Mouse (Mus musculus) G1E (cell line): ENCODE data around the gene Pgd. TPM values are rescaled to one million over a fixed set of nuclear protein-coding genes. Genes with fewer than 3 reads are reported as not detected.

Experiments
- ATAC-seq: 2 replicates; pipeline ENCODE4 v1.8.0; 2016; ENCODE audit warnings: mild to moderate bottlenecking; ENCODE audit not compliant: insufficient number of reproducible peaks, poor library complexity, low FRiP score, severe bottlenecking; ENCODE audit errors: extremely low read depth
- DNase-seq: peaks from one replicate; pipeline ENCODE4 v3.0.0; 2012; ENCODE audit warnings: low spot score
- H3K27me3 ChIP-seq: 2 replicates; pipeline ENCODE4 v1.6.1; 2012; ENCODE audit warnings: mild to moderate bottlenecking, low read length, inconsistent platforms; ENCODE audit not compliant: insufficient read depth
- H3K36me3 ChIP-seq: replicated peaks from 2 replicates; pipeline ENCODE3; 2012; ENCODE audit warnings: mild to moderate bottlenecking, inconsistent platforms
- H3K4me1 ChIP-seq: 2 replicates; pipeline ENCODE4 v1.6.1; 2012; ENCODE audit warnings: low read depth, low read length, inconsistent platforms, mixed read lengths; ENCODE audit not compliant: insufficient read depth
- H3K4me3 ChIP-seq: 2 replicates; pipeline ENCODE4 v1.5.1; 2012; ENCODE audit warnings: low read depth, mild to moderate bottlenecking, inconsistent platforms, low read length, moderate library complexity, mixed read lengths
- H3K9me3 ChIP-seq: replicated peaks from 2 replicates; pipeline ENCODE4 v1.6.1; 2012; ENCODE audit warnings: inconsistent platforms
- CTCF ChIP-seq: IDR thresholded peaks from 2 replicates; pipeline ENCODE4 v1.5.1; 2012; ENCODE audit warnings: low read depth, low read length, inconsistent platforms, mixed read lengths
- GATA1 ChIP-seq: IDR thresholded peaks from 2 replicates; pipeline ENCODE4 v1.6.1; 2012; ENCODE audit warnings: borderline replicate concordance, low read length, inconsistent platforms, mixed read lengths
- GATA2 ChIP-seq: IDR thresholded peaks from 2 replicates; pipeline ENCODE4 v1.6.1; 2012; ENCODE audit warnings: low read depth, low read length, inconsistent platforms, borderline replicate concordance
- POLR2AphosphoS5 ChIP-seq: IDR thresholded peaks from 2 replicates; pipeline ENCODE4 v1.6.1; 2012; ENCODE audit warnings: low read depth, low read length, inconsistent platforms; ENCODE audit not compliant: insufficient replicate concordance
- TAL1 ChIP-seq: conservative IDR thresholded peaks from 2 replicates; pipeline ENCODE4 v1.6.1; 2012; ENCODE audit warnings: low read depth, low read length, inconsistent platforms, mixed read lengths
- polyA plus RNA-seq: library from polyadenylated mRNA; stranded (reverse); fragments of >175 nt; gene quantifications from 2 replicates; pipeline ENCODE4 v1.2.3, GENCODE M21; 2012
- total RNA-seq, 2 experiments: library from RNA; stranded (forward) in 1 of 2; stranded (reverse) in 1 of 2; fragments of 200-1000 nt in 1 of 2; fragments of >200 nt in 1 of 2; fragmentation: Nextera tagmentation in 1 of 2; gene quantifications; 2 replicates each; pipeline ENCODE4 v1.2.3; 2014 to 2017

Gene Pgd
- total and polyA plus RNA-seq, 3 experiments = 53.1 to 171 (median 68.0) TPM

GRCm38 (mm10) chr4:149133395-149133794, 33.2 kb downstream of the Pgd start:
- H3K4me3 ChIP-seq = no peak overlapping the region
- no peak for ATAC-seq

GRCm38 (mm10) chr4:149131789-149132565, 34.6 kb downstream of the Pgd start:
- H3K4me3 ChIP-seq = no peak overlapping the region
- no peak for DNase-seq

More at GRCm38 (mm10) chr4:149133395-149133794, 33.2 kb downstream of the Pgd start:
- 0 out of 2 replicates have a peak, but pooled peaks cover 1% of the 10 kb centered on the region for H3K27me3 ChIP-seq
- H3K36me3 ChIP-seq = peaks cover 59% of the 10 kb centered on the region
- DNase-seq = no peak
- no peak for TF ChIP-seq CTCF
- TF ChIP-seq POLR2AphosphoS5 = no peak
- no peak for TF ChIP-seq GATA1
- no peak for TF ChIP-seq GATA2
- no peaks in the 10 kb centered on the region for H3K9me3 ChIP-seq
- H3K4me1 ChIP-seq = peaks cover 17% of the 10 kb centered on the region

GRCm38 (mm10) chr4:149131021-149131752, 35.4 kb downstream of the Pgd start:
- ATAC-seq = no peak
- TF ChIP-seq GATA2 (no peak), GATA1 (no peak)
- peaks cover 6% of the 10 kb centered on the region for H3K4me1 ChIP-seq

More at GRCm38 (mm10) chr4:149131789-149132565, 34.6 kb downstream of the Pgd start:
- H3K27me3 ChIP-seq = no peaks in the 10 kb centered on the region
- H3K36me3 ChIP-seq = peaks cover 73% of the 10 kb centered on the region
- no peaks in the 10 kb centered on the region for H3K9me3 ChIP-seq
- no peak for TF ChIP-seq GATA2
- TF ChIP-seq CTCF = no peak
- no peak for TF ChIP-seq TAL1
- no peak for TF ChIP-seq POLR2AphosphoS5
- TF ChIP-seq GATA1 = no peak
- ATAC-seq = no peak
- H3K4me1 ChIP-seq = peaks cover 14% of the 10 kb centered on the region

DNA sequence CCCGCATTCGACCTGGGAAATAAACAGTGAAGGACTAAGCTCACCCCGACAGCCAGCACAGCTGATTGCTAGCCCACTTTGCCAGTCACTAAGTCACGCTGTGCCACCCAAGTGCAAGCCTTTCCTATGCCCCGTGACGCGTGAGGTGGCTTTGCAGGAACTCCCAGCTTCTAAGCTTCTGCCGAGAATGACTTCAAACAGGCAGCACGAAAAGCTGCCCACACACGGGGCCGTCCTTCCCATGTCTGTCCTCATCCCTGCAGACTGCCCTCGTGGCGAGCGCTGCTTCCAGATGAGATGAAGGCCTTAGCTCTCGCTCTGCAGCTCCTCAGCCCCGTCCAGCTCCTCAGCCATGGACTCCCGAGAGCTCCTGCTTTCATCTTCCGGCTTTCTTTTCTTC, 38.1 kb downstream of the Pgd start:
- no peak for TF ChIP-seq CTCF
- no peak for TF ChIP-seq GATA1
- TF ChIP-seq GATA2 = no peak
- no peak for TF ChIP-seq TAL1
- TF ChIP-seq POLR2AphosphoS5 = no peak
- Histone ChIP-seq H3K4me1 (peaks cover 1% of the 10 kb centered on the region), H3K36me3 (peaks cover 92% of the 10 kb centered on the region), H3K9me3 (no peaks in the 10 kb centered on the region), H3K4me3 (no peak overlapping the region), H3K27me3 (no peaks in the 10 kb centered on the region)
- no peak for DNase-seq
- ATAC-seq = no peak

More at GRCm38 (mm10) chr4:149131021-149131752, 35.4 kb downstream of the Pgd start:
- H3K27me3 ChIP-seq = no peaks in the 10 kb centered on the region
- H3K36me3 ChIP-seq = peaks cover 81% of the 10 kb centered on the region
- no peak for DNase-seq
- H3K9me3 ChIP-seq = no peaks in the 10 kb centered on the region
- H3K4me3 ChIP-seq = no peak overlapping the region

DNA sequence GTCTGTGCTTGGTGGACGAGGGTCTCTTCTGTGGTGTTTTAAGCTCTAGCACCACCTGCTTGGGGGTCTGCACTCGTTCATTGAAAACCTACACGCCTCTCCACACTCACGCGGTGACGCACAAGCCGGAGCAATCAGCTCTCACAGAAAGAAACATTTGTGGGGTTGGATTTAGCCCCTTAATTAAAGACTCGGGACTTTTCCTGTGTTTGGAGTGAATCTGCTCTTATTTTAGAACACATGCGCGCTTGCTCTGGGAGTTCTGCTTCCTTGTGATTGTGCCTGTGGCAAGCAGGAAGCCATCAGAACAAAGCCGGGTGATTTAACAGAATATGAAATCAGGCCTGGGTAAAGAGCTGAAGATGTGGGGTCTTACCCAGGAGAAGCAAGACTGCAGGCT, 39.9 kb downstream of the Pgd start, which contains the start of gene Cort:
Gene Cort (minus strand): TSS at position 101 of the 400 bp plus-strand sequence.
- no peak for TF ChIP-seq TAL1
- no peak for TF ChIP-seq POLR2AphosphoS5
- no peak for TF ChIP-seq CTCF
- peaks cover 88% of the 10 kb centered on the region for H3K36me3 ChIP-seq
- H3K4me1 ChIP-seq = no peaks in the 10 kb centered on the region; the same call in 1 of the 2 replicates
- no peaks in the 10 kb centered on the region for H3K27me3 ChIP-seq
- ATAC-seq = no peak
- H3K4me3 ChIP-seq = no peak within 1 kb of the TSS
- DNase-seq = no peak
- no peaks in the 10 kb centered on the region for H3K9me3 ChIP-seq

DNA sequence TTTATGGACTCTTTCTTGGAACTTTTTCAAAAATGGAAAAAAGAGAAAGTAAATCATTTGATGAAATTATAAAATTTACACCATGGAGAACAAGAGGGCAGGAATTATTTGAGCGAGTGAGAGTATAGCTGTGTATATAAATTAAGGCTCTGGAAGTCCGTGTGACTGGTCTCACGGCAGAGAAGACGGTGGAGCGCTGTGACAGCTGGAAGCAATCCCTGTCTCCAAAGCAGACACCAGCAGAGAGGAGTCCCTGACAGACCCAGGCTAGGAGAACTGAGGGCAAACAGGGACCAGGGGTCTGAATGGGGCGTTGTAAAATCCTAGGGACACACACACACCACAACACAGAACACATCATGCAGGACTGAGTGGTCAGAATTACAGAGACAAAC, 40.5 kb downstream of the Pgd start:
- TF ChIP-seq CTCF (no peak), GATA2 (no peak), POLR2AphosphoS5 (no peak), GATA1 (no peak), TAL1 (no peak)
- DNase-seq = no peak
- ATAC-seq = no peak
- H3K9me3 ChIP-seq = no peaks in the 10 kb centered on the region
- H3K36me3 ChIP-seq = peaks cover 86% of the 10 kb centered on the region
- H3K4me1 ChIP-seq = no peaks in the 10 kb centered on the region; the same call in 1 of the 2 replicates
- no peak overlapping the region for H3K4me3 ChIP-seq
- H3K27me3 ChIP-seq = no peaks in the 10 kb centered on the region
